Mouse (Mus musculus) heart, embryonic 16.5 days (tissue): ENCODE data around the gene Tpcn1. TPM values are rescaled to one million over a fixed set of nuclear protein-coding genes. Genes with fewer than 3 reads are reported as not detected.

Source experiments
- ATAC-seq: fragments of 200-750 bp; cut with Nextera tagmentation; replicated peaks from 2 replicates; pipeline ENCODE4 v1.8.0; 2017; ENCODE audit warnings: moderate number of reproducible peaks; ENCODE audit not compliant: insufficient read depth, low FRiP score; ENCODE audit errors: extremely low read depth
- H3K27ac ChIP-seq: fragments of 300-500 bp; sonication (generic); 2 replicates; pipeline ENCODE4 v1.5.1; 2014; ENCODE audit warnings: mild to moderate bottlenecking, low read length, control low read depth, moderate library complexity
- H3K27me3 ChIP-seq: fragments of 300-500 bp; sonication (generic); 2 replicates; pipeline ENCODE4 v1.6.1; 2014; ENCODE audit warnings: low read length, mixed read lengths; ENCODE audit not compliant: control insufficient read depth, insufficient read depth
- H3K36me3 ChIP-seq: fragments of 300-500 bp; sonication (generic); 2 replicates; pipeline ENCODE4 v1.6.1; 2014; ENCODE audit not compliant: control insufficient read depth, insufficient read depth
- H3K4me1 ChIP-seq: fragments of 300-500 bp; sonication (generic); 2 replicates; pipeline ENCODE4 v1.6.1; 2014; ENCODE audit warnings: low read length, mixed read lengths; ENCODE audit not compliant: control insufficient read depth, insufficient read depth
- H3K4me2 ChIP-seq: fragments of 300-500 bp; sonication (generic); 2 replicates; pipeline ENCODE4 v1.6.1; 2014; ENCODE audit warnings: low read depth, mild to moderate bottlenecking, control low read depth, low read length
- H3K4me3 ChIP-seq: fragments of 300-500 bp; sonication (generic); 2 replicates; pipeline ENCODE4 v1.5.1; 2014; ENCODE audit warnings: mild to moderate bottlenecking, control low read depth, low read length
- H3K9ac ChIP-seq: fragments of 300-500 bp; sonication (generic); 2 replicates; pipeline ENCODE4 v1.6.1; 2014; ENCODE audit warnings: low read length, control low read depth
- H3K9me3 ChIP-seq: fragments of 300-500 bp; sonication (generic); replicated peaks from 2 replicates; pipeline ENCODE4 v1.6.1; 2016; ENCODE audit warnings: low read length; ENCODE audit not compliant: control insufficient read depth
- WGBS: fragments of 180-500 bp; shearing (Covaris S2); extraction: QIAGEN DNeasy Blood & Tissue Kit; methylation state at CpG from one replicate; pipeline ENCODE4 v1.1.7; 2014; 5-methylcytosine and 5-hydroxymethylcytosine counted together
- polyA plus RNA-seq: library from polyadenylated mRNA; unstranded; fragments of >200 nt; fragmentation: Nextera tagmentation; extraction: Ambion mirVana; gene quantifications from 2 replicates; pipeline ENCODE4 v1.2.1, GENCODE M21; 2015

The Tpcn1 gene
- polyA plus RNA-seq, 1 experiment from 2014 or later: 14.5 TPM

DNA sequence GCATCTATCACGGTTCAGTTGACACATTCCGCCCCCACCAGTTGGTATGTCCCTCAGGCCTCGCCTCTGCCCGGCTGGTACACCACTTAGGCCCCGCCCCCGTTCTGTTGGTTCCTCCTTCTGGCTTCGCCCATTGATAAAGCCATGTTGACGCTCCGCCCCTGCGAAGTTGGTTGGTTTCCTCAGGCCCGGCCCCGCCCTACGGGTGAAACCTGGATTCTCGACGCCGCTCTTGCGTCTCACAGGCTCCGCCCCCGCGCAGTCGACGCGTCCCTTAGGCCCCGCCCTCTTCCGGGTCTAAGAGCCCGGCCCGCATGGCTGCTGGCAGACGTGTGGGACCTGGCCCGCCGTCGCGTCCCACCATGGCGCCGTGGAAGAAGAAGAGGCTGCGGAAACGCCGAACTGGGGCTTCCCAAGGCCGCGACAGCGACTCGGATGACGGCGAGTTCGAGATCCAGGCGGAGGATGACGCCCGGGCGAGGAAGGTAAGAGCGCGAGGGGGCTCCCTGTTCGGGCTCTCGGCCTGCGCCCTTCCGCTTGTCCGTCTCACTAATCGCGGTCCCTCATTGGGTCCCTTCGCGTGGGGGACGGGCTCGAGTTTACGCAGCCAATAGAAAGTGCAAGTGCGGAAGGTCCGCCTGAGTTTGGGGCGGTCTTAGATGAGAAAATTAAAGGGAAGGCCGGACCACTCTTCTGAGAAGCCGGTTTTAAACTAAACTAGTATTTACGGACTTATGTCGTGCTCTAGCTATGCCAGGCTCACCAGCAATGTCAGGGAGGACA lies 24.5 kb upstream of the Tpcn1 start:
- under 1% methylated on average over 69 of the region's 69 CpGs for WGBS
- Histone ChIP-seq H3K4me1 (peaks cover 14% of the 10 kb centered on the region), H3K27me3 (no peaks in the 10 kb centered on the region), H3K4me2 (peak overlapping the region; percentile 90), H3K9ac (peak overlapping the region; percentile 67), H3K27ac (peak overlapping the region; percentile 81), H3K36me3 (peaks cover 17% of the 10 kb centered on the region), H3K9me3 (peaks cover 5% of the 10 kb centered on the region), H3K4me3 (peak overlapping the region; percentile 60)
- peak; percentile 91 for ATAC-seq

DNA sequence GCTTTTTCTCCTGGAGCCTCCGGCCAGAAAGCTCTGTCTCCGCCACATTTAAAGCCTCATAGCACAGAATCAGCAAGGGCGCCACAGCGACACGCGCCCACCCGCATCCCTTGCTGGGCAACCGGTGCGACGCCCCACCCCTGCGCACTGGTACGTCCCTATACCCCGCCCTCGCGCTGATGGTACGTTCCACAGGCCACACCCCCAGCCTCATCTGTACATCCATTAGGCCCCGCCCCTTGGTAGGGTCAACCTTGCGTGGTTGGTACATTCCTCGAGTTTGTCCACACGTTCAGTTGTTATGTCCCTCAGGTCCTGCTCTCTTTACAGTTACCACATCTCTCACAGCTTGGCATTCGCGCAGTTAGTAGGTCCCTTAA lies 24.0 kb upstream of the Tpcn1 start, which contains the start of the genes Rita1 and Ddx54:
Gene Rita1 (minus strand): TSS at position 148 of the 380 bp plus-strand sequence.
Gene Ddx54 (plus strand): TSS at position 298 of the 380 bp plus-strand sequence.
- Histone ChIP-seq H3K36me3 (peaks cover 13% of the 10 kb centered on the region), H3K4me1 (peaks cover 14% of the 10 kb centered on the region), H3K4me2 (peak within 1 kb of the TSS; percentile 90), H3K27me3 (no peaks in the 10 kb centered on the region), H3K9ac (peak within 1 kb of the TSS; percentile 67), H3K4me3 (peak within 1 kb of the TSS; percentile 60), H3K9me3 (peaks cover 5% of the 10 kb centered on the region), H3K27ac (peak within 1 kb of the TSS; percentile 81)
- peak; percentile 84 for ATAC-seq
- under 1% methylated on average over 22 of the region's 22 CpGs for WGBS

DNA sequence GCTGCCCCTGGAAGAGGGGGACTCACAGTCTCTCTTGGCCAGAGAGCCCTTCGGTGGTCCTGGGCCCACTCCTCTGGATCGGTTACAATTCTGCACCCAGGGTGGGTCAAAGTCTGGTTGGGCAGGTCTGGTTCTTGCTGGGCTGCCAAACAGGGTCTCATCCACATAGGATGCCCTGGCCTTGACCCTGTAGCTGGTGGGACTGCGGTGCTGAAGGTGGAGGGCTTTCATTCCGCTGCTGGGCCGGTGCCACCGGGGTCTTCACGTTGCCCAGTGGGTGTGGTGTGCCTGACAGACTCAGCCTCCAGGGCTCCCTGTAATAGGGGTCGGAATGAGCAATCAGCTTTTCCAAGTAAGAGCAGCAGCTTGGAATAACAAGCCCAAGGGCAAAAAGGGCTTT lies 22.9 kb upstream of the Tpcn1 start:
- 52% methylated on average over 8 of the region's 8 CpGs for WGBS
- H3K9me3 ChIP-seq: peaks cover 5% of the 10 kb centered on the region
- H3K27ac ChIP-seq: no peak overlapping the region
- peak overlapping the region; percentile 67 for H3K9ac ChIP-seq
- H3K27me3 ChIP-seq: no peaks in the 10 kb centered on the region
- H3K4me1 ChIP-seq: peaks cover 14% of the 10 kb centered on the region
- no peak for ATAC-seq
- peak overlapping the region; percentile 82 for H3K4me2 ChIP-seq
- H3K36me3 ChIP-seq: peaks cover 8% of the 10 kb centered on the region
- H3K4me3 ChIP-seq: peak overlapping the region; percentile 60

GRCm38 (mm10) chr5:120610906-120611305 lies 22.4 kb upstream of the Tpcn1 start:
- Histone ChIP-seq H3K27ac (no peak overlapping the region), H3K9me3 (peaks cover 2% of the 10 kb centered on the region), H3K4me1 (peaks cover 14% of the 10 kb centered on the region), H3K36me3 (peaks cover 6% of the 10 kb centered on the region), H3K9ac (no peak overlapping the region), H3K4me2 (peak overlapping the region; percentile 82; the same call in 1 of the 2 replicates), H3K4me3 (no peak overlapping the region), H3K27me3 (no peaks in the 10 kb centered on the region)
- ATAC-seq: no peak
- 91% methylated on average over 5 of the region's 5 CpGs for WGBS

DNA sequence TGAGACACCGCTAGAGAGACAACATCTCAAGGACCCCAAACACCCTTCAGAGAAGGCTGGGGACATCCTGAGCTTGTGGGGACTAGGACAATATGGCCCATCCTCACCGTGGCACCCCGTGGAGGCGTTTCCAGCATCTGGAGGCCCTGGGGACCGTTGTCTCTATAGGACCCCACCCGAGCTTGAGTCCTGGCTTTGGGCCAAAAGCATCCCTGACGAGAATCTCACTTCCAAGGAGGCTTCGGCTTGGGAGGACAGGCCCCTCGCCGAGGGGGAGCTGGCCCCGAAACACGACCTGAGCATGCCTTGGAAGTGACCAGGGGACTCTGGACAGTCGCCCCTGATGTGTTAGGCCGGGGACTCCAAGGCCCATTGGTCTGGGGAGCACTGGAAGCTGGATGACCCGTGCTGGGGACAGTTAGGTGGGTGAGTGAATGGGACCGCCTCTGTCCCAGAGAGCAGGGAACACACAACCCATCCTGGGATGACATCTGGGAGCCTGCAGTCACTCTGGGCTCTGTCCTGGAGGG lies 20.8 kb upstream of the Tpcn1 start:
- whole genome bisulfite sequencing: 83% methylated on average over 16 of the region's 16 CpGs
- H3K9me3 ChIP-seq: no peaks in the 10 kb centered on the region
- H3K36me3 ChIP-seq: peaks cover 3% of the 10 kb centered on the region; the same call in 1 of the 2 replicates
- ATAC-seq: no peak
- no peak overlapping the region for H3K27ac ChIP-seq
- H3K4me3 ChIP-seq: no peak overlapping the region
- no peak overlapping the region for H3K9ac ChIP-seq
- no peak overlapping the region for H3K4me2 ChIP-seq
- H3K4me1 ChIP-seq: peaks cover 20% of the 10 kb centered on the region
- H3K27me3 ChIP-seq: no peaks in the 10 kb centered on the region

- 76% methylated on average over 3 of the region's 3 CpGs for WGBS
- no peak overlapping the region for H3K4me3 ChIP-seq
- no peak overlapping the region for H3K9ac ChIP-seq
- H3K4me1 ChIP-seq: peaks cover 15% of the 10 kb centered on the region
- H3K4me2 ChIP-seq: no peak overlapping the region
- H3K9me3 ChIP-seq: no peaks in the 10 kb centered on the region
- no peaks in the 10 kb centered on the region for H3K27me3 ChIP-seq
- H3K36me3 ChIP-seq: peaks cover 3% of the 10 kb centered on the region; the same call in 1 of the 2 replicates
- no peak for ATAC-seq
- H3K27ac ChIP-seq: no peak overlapping the region
These were observed 18.9 kb upstream of the Tpcn1 start for GRCm38 (mm10) chr5:120607335-120607734.

GRCm38 (mm10) chr5:120606590-120607200 lies 18.2 kb upstream of the Tpcn1 start:
- Histone ChIP-seq H3K4me3 (no peak overlapping the region), H3K36me3 (peaks cover 3% of the 10 kb centered on the region; the same call in 1 of the 2 replicates), H3K27ac (no peak overlapping the region), H3K4me2 (no peak overlapping the region), H3K4me1 (peaks cover 14% of the 10 kb centered on the region), H3K27me3 (no peaks in the 10 kb centered on the region), H3K9me3 (no peaks in the 10 kb centered on the region), H3K9ac (no peak overlapping the region)
- ATAC-seq: no peak
- 71% methylated on average over 25 of the region's 25 CpGs for WGBS

DNA sequence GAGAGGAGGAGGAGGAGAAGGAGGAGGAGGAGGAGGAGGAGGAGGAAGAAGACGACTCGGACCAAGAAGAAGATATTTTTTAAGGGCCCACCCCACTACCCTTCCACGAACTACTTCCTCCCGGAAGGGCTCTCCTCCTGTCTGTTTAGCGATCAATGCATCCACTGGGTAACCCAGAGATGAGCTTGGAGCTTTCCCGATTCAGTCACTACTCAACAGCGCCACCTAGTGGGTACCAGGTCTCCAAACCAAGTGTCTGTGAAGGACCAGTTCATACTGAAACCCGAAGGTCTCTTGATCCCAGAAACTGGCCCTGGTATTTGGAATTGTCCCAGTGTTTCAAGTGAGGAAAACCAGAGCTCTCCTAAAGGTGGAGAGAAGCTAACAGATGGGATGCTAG lies 17.2 kb upstream of the Tpcn1 start:
- peak; percentile 69; the same call in 1 of the 2 replicates for ATAC-seq
- H3K27ac ChIP-seq: no peak overlapping the region
- H3K4me1 ChIP-seq: peaks cover 10% of the 10 kb centered on the region
- peak overlapping the region; percentile 40 for H3K4me3 ChIP-seq
- no peak overlapping the region for H3K9ac ChIP-seq
- peak overlapping the region; percentile 72 for H3K4me2 ChIP-seq
- no peaks in the 10 kb centered on the region for H3K27me3 ChIP-seq
- H3K36me3 ChIP-seq: peaks cover 3% of the 10 kb centered on the region; the same call in 1 of the 2 replicates
- H3K9me3 ChIP-seq: no peaks in the 10 kb centered on the region
- WGBS: under 1% methylated on average over 8 of the region's 8 CpGs
